Mouse (Mus musculus): ENCODE measurements around the gene Tlk1. TPM values are rescaled to one million over a fixed set of nuclear protein-coding genes. Genes with fewer than 3 reads are reported as not detected.

Tlk1 gene
- polyA plus RNA-seq, 1 experiment from 2014 or later = 22.9 TPM

DNA sequence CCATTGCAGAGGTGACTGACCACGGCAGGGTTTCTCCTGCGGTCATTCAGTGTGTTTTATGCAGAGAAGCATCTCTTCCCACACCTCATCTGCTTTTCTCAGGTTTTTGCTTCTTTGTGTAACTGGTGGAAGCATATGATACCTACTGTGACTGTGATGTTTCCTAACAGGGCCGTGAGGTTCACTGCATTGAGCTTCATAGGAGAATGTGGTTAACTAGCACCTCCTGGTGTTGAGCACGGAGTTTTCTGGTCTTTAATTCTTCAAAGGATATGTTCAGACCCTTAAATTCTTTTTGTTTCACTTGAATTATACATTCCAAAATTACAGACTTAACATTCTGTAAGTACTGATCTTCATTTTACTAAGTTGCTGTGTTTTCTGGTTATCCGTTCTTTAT lies 161.8 kb downstream of the Tlk1 start:
- ATAC-seq (ENCODE audit: low read depth) = no peak
- H3K4me2 ChIP-seq (ENCODE audit: low read depth, low read length) = no peak overlapping the region
- H3K4me3 ChIP-seq (ENCODE audit: low read length) = no peak overlapping the region
- peaks cover 15% of the 10 kb centered on the region for H3K4me1 ChIP-seq (replicated peaks; ENCODE audit: control insufficient read depth, insufficient read depth, low read length)
- no peaks in the 10 kb centered on the region for H3K27me3 ChIP-seq (ENCODE audit: control insufficient read depth, insufficient read depth, low read depth, low read length)
- no peak overlapping the region for H3K9ac ChIP-seq (ENCODE audit: low read length)
- WGBS = 72% methylated on average over 5 of the region's 5 CpGs
- no peak overlapping the region for H3K27ac ChIP-seq (ENCODE audit: low read length)
- no peaks in the 10 kb centered on the region for H3K9me3 ChIP-seq (ENCODE audit: control insufficient read depth, low read length)
- peaks cover 5% of the 10 kb centered on the region; the same call in 1 of the 2 replicates for H3K36me3 ChIP-seq (ENCODE audit: control insufficient read depth, insufficient read depth, low read length)

Other genes starting within 250 kb of the Tlk1 start
- gene Gorasp2, start 164.2 kb downstream of the Tlk1 start, polyA plus RNA-seq (2015; fragmentation: Nextera tagmentation; extraction: Ambion mirVana) = 160 and 169 TPM in 2 replicates
- 3.3 TPM in 2 replicates for gene Gm26558, start 163.6 kb downstream of the Tlk1 start, polyA plus RNA-seq (2015; fragmentation: Nextera tagmentation; extraction: Ambion mirVana)
- 37.3 and 38.6 TPM in 2 replicates for gene Dcaf17, start 229.6 kb upstream of the Tlk1 start, polyA plus RNA-seq (2015; fragmentation: Nextera tagmentation; extraction: Ambion mirVana)
- 15.4 and 16.0 TPM in 2 replicates for gene Mettl8, start 229.9 kb upstream of the Tlk1 start, polyA plus RNA-seq (2015; fragmentation: Nextera tagmentation; extraction: Ambion mirVana)

Measured in lung, embryonic 16.5 days (tissue).